Mouse (Mus musculus): Measurements from ENCODE around the gene Gucy2c.
A peak's percentile ranks its signal among the peaks of the same experiment; 100 is the strongest.

Gene Gucy2c

GRCm38 (mm10) chr6:136741281-136741680 is 40.3 kb downstream of the Gucy2c start:
- no peak for DNase-seq (ENCODE audit: low read depth, low spot score)

GRCm38 (mm10) chr6:136735766-136736165 is 45.8 kb downstream of the Gucy2c start:
- DNase-seq (ENCODE audit: low read depth, low spot score), result no peak

- DNase-seq (ENCODE audit: low read depth, low spot score), result no peak
Observed at GRCm38 (mm10) chr6:136728144-136728543, 53.4 kb downstream of the Gucy2c start.

- no peak for DNase-seq (ENCODE audit: low read depth, low spot score)
Observed at GRCm38 (mm10) chr6:136723171-136723570, 58.4 kb downstream of the Gucy2c start.

GRCm38 (mm10) chr6:136722565-136722964 is 59.0 kb downstream of the Gucy2c start:
- no peak for DNase-seq (ENCODE audit: low read depth, low spot score)

GRCm38 (mm10) chr6:136721925-136722324 is 59.6 kb downstream of the Gucy2c start:
- no peak for DNase-seq (ENCODE audit: low read depth, low spot score)

GRCm38 (mm10) chr6:136720436-136720835 is 61.1 kb downstream of the Gucy2c start:
- no peak for DNase-seq (ENCODE audit: low read depth, low spot score)

GRCm38 (mm10) chr6:136715881-136716431 is 65.6 kb downstream of the Gucy2c start:
- DNase-seq (ENCODE audit: low read depth, low spot score), result no peak

- DNase-seq (ENCODE audit: low read depth, low spot score), result no peak
Observed at GRCm38 (mm10) chr6:136714097-136714496, 67.5 kb downstream of the Gucy2c start.

GRCm38 (mm10) chr6:136710408-136710807 is 71.2 kb downstream of the Gucy2c start:
- no peak for DNase-seq (ENCODE audit: low read depth, low spot score)

GRCm38 (mm10) chr6:136708597-136708996 is 73.0 kb downstream of the Gucy2c start:
- no peak for DNase-seq (ENCODE audit: low read depth, low spot score)

- no peak for DNase-seq (ENCODE audit: low read depth, low spot score)
Observed at GRCm38 (mm10) chr6:136701878-136702277, 79.7 kb downstream of the Gucy2c start.

GRCm38 (mm10) chr6:136701185-136701584 is 80.4 kb downstream of the Gucy2c start:
- no peak for DNase-seq (ENCODE audit: low read depth, low spot score)

- no peak for DNase-seq (ENCODE audit: low read depth, low spot score)
Observed at GRCm38 (mm10) chr6:136691314-136691713, 90.3 kb downstream of the Gucy2c start.

- DNase-seq (ENCODE audit: low read depth, low spot score), result no peak
Observed at GRCm38 (mm10) chr6:136690527-136690926, 91.0 kb downstream of the Gucy2c start.

GRCm38 (mm10) chr6:136689790-136690413 is 91.7 kb downstream of the Gucy2c start:
- DNase-seq (ENCODE audit: low read depth, low spot score), result peak; percentile 50

- DNase-seq (ENCODE audit: low read depth, low spot score), result no peak
Observed at GRCm38 (mm10) chr6:136685433-136685832, 96.1 kb downstream of the Gucy2c start.

GRCm38 (mm10) chr6:136683410-136684334 is 97.9 kb downstream of the Gucy2c start:
- no peak for DNase-seq (ENCODE audit: low read depth, low spot score)

GRCm38 (mm10) chr6:136679381-136679780 is 102.2 kb downstream of the Gucy2c start:
- DNase-seq (ENCODE audit: low read depth, low spot score), result no peak

- no peak for DNase-seq (ENCODE audit: low read depth, low spot score)
Observed at GRCm38 (mm10) chr6:136674935-136675334, 106.6 kb downstream of the Gucy2c start.

- peak; percentile 80 for DNase-seq (ENCODE audit: low read depth, low spot score)
Observed at GRCm38 (mm10) chr6:136672467-136672866, 109.1 kb downstream of the Gucy2c start.

GRCm38 (mm10) chr6:136669274-136669673 is 112.3 kb downstream of the Gucy2c start:
- DNase-seq (ENCODE audit: low read depth, low spot score), result no peak

Data from telencephalon, adult 2 months (tissue).